Mouse (Mus musculus): ENCODE measurements around the gene Sfrp2.

DNA sequence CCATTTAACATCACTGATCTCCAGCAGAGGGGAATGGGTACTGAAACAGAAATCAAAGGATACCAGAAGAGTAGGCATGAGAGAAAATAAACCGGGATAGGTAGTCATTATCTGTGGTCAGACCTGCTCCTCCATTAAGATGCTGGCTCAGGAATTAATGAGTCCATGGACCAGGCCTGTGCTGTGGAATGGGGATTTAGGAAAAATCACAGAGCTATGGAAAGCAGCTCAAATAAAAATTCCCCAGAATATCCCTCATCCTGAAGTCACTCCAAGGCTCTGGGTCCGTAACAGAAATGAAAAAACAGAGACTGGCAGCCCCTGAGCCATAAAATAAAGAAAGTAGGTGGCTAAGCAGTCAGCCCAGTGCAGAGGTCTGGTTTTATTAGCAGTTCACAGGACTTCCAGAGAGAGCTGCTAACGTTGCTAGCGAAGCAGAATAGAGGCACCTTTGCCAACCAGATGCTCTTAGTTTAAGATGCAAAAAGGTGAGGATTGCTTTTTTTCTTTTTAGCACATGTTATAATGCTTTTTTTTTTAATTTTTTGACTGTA lies 50.3 kb downstream of the Sfrp2 start:
- TF ChIP-seq CTCF (IDR thresholded peaks at IDR 0.05; ENCODE audit: low read depth, low read length) = no peak
- TF ChIP-seq POLR2A (IDR thresholded peaks at IDR 0.05; ENCODE audit: borderline replicate concordance, low read depth, low read length) = no peak

Data from bone marrow macrophage, adult 2 months (primary cell).